Mouse (Mus musculus): ENCODE results near the gene Mul1.

Gene Mul1

GRCm38 (mm10) chr4:138440062-138440461, 5.6 kb downstream of the Mul1 start:
- no peak for DNase-seq (ENCODE audit: low read depth)

GRCm38 (mm10) chr4:138444941-138445340, 10.5 kb downstream of the Mul1 start:
- DNase-seq (ENCODE audit: low read depth) = no peak

DNA sequence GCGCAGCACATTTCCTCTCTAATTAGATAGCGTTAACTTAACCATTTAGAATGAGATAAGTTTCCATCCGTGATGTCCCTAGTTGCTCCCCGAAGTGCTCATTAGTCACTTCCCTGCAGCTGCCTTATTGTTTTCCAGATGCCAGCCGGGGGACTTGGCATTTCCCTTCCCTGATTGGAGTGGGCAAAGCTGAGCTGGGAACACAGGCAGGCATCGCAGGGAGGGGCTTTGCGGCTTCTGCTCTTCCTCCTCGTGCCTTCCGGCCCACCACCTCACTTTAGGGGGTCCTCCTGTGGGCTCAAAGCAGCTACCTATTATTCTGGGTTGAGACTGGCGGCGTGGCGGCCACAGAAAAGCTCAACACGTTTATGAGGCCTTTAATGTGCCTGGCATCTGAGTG, 12.5 kb downstream of the Mul1 start:
- DNase-seq (ENCODE audit: low read depth) = no peak

- DNase-seq (ENCODE audit: low read depth) = peak; percentile 91
Measured at GRCm38 (mm10) chr4:138447387-138447786, 12.9 kb downstream of the Mul1 start.

DNA sequence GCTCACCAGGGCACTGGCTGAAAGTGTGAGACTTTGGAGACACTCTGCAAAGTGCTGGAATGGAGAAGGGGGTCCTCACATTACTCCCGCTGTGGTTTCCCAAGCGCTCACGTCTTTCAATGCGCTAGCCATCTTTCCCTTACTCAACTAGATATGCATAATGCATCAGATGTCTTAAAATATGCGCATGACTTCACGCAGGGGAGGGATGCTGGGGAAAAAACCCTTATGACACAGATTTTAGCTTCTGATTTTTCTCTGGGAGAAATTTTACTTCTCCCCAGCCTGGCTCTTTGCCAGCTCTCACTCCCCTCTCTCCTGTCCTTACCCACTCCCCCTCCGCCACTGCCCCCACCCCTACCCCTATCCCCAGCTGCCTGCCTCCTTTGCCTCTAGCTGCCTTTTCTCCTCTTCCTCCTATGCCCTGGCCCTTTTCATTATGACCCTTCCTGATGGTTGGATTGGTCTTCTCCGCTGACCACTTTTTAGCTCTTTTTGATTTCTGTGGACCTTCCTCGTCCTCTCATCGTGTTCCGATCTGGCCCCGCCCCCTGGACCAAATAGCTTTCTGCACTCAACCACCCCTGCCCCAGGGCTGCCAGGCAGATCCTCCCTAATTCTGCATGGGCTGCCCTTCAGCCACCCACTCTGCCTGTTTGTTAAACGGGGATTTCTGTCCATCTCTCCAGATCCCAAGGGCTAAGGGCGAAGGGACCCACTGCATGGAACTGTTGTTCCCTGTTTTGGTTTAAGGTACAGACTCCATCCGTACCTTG, 13.5 kb downstream of the Mul1 start:
- DNase-seq (ENCODE audit: low read depth) = no peak

DNA sequence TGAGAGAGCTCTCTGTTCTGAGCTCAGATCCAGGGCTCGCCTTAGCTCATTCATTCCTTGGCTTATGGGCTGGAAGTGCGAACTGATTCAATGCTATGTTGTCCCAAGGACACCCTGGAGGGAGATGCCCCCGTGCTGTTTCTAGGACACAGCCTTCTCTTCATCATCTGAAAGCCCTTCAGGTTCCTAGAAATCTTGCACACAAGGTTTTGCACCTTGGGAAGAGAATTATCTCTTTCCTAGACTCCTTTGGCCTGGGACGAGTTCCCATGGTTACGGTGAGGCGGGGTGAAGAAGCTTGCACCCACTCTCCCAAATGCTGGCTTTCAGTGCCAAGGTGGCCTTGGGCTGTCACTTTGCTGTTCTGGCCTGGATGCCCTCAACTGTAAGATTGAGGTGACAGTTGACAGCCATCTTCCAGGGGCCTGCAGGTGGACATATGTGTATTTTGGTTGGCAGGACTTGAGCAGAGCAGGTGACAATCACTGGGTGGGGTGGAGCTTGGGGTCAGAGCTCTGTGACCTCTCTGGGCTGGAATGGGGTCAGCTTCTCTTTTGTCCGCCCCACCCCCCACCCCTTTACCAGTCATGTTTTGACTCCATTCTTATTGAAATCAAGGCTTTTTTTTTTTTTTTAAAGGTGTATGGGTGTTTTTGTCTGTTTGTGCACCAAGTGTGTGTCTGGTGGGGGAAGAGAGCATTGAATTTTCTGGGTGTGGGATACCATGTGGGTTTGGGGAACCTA, 14.6 kb downstream of the Mul1 start:
- DNase-seq (ENCODE audit: low read depth) = no peak

DNA sequence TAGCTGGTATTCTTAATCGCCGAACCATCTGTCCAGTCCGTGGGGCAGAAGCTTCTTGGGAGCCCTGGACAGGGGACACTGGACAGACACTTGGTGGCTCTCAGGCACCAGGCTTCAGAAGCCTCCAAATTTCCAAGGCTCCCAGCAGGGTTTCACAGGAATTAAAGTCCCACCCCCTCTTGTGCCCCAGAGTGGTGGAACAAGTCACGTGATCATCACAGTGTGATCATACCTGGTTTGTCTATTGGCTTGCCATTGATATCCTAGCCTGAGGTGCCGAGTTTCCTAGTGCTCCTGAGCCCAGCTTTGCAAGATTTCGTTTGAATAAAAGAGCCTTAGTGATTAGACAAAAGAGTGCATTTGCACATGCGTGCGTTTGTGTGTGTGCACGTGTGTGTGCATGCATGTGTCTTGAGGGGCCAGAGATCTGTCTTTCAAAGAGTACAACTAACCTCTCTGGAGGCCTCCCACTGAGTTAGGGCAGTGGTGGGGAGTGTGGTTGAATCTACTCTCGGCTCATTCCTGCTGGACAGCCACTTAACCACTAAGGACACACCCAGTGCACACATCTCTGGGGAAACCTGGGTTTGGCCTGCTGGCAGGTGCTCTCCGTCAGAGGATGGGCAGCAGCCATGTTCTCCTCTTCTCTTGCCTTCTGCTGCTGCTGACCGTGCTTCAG, 15.3 kb downstream of the Mul1 start:
- DNase-seq (ENCODE audit: low read depth) = no peak

DNA sequence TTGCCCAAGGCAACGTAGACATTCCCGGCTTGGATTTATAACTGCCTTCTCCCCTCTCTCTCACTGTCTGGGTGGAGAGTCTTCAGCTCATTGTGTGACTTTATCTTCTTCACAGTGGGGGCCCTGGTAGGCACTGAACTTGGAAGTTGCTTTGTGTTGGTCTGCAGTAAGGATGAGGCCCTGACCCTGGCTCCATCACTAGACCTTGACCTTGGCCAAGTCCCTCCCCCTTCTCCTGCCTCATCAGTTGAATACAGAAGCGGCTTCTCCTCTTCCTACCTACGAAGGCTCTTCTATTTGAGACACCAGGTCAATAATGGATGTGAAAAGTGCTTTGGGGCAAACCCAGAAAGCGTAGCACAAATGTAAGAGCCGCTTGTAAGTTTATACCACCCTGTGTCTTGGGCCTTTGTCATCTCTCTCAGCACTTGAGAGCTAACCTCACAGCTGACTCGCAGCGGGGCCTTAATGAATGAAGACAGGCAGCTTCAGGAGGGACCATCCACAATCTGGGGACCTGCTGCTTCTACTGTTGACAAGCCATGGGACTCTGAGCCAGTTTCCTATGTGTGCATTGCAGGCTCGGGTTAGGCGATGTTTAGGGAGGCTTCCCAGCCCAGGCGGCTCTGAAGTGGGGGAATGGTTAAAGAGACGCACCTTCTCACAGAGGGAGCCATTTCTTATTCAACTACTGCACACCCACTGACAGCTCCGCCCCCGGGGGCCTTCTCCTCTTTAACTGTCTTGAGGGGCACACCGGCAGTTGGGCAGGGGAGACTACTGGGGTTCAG, 18.0 kb downstream of the Mul1 start:
- no peak for DNase-seq (ENCODE audit: low read depth)

DNA sequence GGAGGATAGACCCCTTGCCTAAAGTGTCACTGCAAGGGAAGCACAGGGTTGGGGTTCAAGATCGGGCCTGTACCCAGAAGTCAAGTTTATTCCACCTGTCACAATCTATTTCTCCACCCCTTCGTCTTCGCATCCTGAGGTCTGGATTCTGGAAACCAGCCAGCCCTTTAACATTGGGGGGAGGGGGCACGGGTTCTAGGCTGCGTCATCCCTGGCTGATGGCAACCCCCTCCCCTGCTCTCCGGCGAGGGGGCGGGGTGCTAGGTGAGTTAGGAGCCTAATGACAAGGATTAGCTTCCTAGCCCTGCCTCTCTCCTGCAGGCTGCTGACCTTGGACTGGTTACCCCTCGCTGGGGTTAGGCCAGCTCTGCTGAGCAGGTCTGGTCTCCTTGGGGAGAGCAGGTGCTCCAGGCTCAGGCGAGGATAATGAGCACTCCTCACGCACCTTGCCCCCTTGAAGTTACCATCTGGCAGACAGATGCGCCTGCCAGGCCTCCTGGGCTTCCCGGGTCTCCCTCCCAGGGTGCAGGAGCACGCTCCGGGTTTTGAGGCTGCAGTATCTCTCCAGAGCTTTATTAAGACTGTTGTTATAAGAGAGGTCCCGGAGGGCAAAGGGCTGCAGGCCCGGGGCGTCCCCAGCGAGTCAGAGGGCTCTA, 18.8 kb downstream of the Mul1 start:
- no peak for DNase-seq (ENCODE audit: low read depth)

- peak; percentile 35 for DNase-seq (ENCODE audit: low read depth)
Measured at GRCm38 (mm10) chr4:138453753-138454570, 19.5 kb downstream of the Mul1 start, which contains the start of gene Camk2n1. Gene Camk2n1 (plus strand): TSS chr4:138454314.

DNA sequence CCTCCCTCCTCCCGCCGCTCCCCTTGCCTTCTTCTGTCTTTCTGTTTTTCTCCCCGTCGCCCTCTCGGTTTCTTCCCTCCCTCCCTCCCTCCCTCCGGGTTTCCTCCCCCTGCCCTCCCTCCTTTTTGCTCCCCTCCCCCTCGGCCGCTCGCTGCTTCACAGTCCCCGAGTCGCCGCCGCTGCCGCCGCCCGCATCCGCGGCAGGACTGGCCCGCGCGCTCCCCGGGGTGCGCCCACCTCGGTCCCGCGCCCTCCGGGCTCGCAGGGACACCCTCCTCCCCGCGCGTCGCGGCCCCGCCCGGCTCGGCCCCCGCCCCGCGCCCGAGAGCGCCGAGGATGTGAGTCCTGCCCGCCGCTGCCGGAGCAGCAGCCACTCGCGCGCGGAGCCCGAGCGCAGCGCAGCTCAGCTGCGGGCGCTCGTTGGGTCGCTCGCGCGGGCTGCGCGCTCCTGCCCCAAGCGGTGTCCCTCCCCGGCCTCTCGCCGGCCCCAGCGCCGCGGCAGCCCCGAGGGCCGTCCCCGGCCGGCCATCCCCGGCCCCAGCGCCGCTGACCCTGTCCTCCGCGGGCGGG, 20.2 kb downstream of the Mul1 start:
- DNase-seq (ENCODE audit: low read depth) = peak; percentile 39

GRCm38 (mm10) chr4:138455141-138455955, 20.9 kb downstream of the Mul1 start:
- DNase-seq (ENCODE audit: low read depth) = no peak

DNA sequence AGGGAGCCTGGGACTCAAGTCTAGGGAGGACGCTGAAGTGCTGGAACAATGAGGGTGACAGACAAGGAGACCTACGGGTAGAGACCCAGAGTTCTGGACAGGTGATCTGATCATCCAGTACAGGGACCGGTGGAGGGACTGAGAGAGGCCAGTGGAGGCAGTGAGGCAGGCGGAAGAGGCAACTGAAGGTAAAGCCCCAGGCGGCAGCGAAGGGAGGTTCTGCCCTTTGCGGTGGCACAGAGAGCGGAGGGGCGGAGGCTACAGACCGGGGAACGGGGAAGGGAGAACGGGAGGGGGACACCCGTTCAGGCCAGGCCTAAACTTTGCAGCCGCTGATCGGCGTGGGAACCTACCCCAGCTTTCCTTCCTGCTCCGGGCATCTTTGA, 21.5 kb downstream of the Mul1 start:
- DNase-seq (ENCODE audit: low read depth) = peak; percentile 34

DNA sequence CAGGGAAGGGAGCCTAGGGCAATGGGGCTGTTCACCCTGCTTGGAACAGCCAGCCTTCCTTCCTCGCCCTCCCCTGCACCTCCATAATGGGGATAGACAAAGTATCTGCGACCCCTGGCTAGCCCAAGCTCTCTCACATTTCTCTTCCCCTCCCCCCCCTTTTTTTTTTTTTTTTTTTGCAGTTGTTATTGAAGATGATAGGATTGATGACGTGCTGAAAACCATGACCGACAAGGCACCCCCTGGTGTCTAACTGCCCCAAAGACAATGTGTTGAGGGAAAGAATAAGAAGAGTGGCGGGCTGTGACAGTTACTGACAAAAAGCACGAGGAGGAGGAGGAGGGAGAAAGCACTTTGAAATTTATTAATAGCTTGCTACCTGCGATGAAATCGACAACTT, 22.1 kb downstream of the Mul1 start:
- no peak for DNase-seq (ENCODE audit: low read depth)

- DNase-seq (ENCODE audit: low read depth) = no peak
Measured at GRCm38 (mm10) chr4:138457091-138457490, 22.6 kb downstream of the Mul1 start.

- no peak for DNase-seq (ENCODE audit: low read depth)
Measured at GRCm38 (mm10) chr4:138458171-138458570, 23.7 kb downstream of the Mul1 start.

GRCm38 (mm10) chr4:138458735-138459440, 24.4 kb downstream of the Mul1 start:
- DNase-seq (ENCODE audit: low read depth) = no peak

DNA sequence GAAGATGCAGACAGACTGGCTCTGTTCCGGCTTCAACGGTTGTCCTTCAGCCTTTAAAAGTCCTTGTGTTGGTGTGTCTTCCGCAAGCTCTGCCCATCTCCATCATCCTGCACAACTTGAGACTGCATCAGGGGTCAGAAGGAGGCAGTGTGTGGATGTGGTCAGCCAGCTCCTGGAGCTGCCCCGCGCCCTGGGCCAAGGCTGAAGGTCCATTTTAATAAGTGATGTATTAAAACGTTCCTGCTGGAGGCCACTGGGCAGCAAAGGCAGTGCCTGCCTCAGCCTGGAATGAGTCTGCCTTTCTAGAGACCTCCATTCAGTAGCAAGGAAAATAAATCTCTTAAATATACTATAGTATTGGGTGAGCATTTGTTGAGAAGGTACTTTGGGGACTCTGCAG, 25.3 kb downstream of the Mul1 start:
- DNase-seq (ENCODE audit: low read depth) = no peak

GRCm38 (mm10) chr4:138460910-138461309, 26.4 kb downstream of the Mul1 start:
- DNase-seq (ENCODE audit: low read depth) = no peak

Data from naive thymus-derived CD4-positive, alpha-beta T cell, adult 2 months (primary cell).